Mouse (Mus musculus): Measurements from ENCODE around the gene Erlin1. TPM values are rescaled to one million over a fixed set of nuclear protein-coding genes. Genes with fewer than 3 reads are reported as not detected.

The Erlin1 gene
- total RNA-seq, 2 experiments from 2014 or later, result 9.1 to 11.2 TPM

DNA sequence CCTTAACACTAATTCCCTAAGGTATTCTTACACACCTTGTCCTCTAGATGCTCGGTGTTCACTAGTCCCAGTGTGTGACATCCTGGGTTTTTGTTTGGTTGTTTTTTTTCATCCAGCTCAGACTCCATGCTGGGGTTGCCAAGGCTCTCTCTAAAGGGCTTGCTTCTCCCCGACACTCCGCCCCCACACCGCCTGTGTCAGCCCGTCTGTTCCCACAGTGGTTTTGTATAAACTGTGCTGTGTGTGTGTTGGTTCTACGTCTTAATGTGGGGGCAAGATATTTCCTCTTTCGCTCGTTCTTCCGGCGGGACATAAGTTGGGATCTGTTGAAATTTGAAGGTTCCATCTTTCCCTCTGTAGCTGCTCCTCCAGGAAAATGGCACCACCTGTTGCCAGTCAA is 71.5 kb downstream of the Erlin1 start:
- no peak for DNase-seq

DNA sequence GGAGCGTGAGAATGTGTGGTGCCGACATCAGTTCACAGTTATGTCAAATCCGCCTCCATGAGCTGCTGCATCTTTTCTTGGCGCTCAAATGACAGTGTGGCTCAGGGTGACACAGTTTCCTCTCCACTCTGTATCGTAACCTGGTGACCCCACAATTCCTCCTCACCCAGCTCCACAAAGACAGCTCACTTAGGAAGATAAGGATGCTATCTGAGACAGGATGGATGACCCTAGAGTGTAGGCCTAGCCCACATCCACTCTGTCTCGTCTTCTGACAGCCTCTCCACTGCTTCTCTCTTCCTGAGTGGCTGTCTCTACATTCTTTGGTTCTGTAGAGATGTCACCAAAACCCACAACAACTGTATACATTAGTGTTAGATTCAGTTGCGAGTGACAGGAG is 74.2 kb downstream of the Erlin1 start:
- no peak for DNase-seq

DNA sequence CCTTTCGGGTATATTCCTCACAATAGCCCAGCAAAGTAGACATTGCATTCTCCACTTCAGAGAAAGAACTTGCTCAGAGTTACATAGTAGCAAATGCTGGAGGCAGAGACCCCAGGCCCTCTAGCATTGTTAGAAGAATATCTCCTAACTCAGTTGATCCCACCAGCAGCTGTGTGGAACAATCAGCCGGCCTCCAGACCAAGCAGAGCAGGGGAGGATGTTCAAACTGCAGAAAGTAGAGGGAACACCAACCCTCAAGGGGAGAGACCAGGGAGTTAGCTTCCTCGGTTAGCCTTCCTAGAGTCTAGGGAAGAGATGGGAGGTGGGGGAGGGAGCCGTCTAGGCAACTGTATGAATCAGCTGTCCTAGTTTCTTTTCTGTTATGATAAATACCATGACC is 77.1 kb downstream of the Erlin1 start:
- DNase-seq, result no peak

DNA sequence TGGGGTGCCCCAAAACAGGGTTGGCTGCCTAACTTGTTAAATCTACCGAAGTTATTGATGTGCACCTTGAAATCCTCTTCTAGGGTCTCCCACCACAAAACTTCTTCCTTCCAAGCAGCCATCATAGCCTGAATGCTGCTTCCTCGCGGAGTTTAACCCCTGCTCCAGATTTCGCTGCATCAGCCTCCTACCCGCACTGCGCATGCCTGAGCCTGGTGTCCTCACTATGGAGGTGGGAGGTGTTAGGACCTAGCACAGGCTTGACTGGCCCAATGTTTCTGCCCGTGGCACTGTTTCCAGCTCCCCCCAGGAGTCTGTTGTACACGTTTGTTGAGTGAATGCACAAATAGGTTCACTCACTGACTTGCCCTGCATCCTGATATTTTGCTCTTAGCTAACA is 79.2 kb downstream of the Erlin1 start:
- no peak for DNase-seq

DNA sequence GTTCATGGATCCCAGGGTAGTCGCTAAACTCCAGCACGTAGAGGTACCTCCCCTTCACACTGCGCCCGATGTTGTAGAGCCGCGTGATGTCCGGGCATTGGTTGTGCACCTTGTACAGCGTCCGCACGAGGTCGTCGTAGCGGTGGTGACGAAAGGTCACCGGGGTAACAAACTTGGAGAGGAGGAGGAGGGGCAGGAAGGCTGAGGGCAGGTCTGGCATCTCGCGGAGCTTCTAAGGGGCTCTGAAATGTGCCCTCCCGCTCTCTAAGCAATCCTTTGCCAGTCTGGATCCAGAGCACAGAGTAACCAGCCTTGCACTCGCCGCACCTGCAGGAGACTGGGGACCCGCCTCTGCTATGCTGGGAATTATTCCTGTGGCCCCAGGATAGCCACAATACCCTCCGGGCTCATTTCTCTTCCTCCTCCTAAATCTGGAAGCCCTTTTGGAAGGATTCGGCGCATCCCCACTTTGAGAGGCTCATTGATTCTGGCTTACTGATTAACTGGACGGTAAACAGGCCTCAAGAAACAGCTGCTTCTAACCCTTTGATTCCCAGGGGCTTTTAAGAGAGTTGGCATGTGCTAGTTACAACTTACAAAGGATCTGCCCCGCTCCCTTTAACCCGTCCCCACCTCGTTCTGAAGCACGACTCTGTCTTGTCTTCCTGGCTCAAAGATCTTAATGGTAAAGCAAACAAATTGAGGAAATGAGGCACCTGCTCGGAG is 83.4 kb downstream of the Erlin1 start, which contains the start of gene Cpn1:
Gene Cpn1, minus strand, starts transcription at position 488 of the 726 bp plus-strand sequence.
- no peak for DNase-seq

Other genes starting within 250 kb of the Erlin1 start
- gene Dnmbp, start 129.6 kb downstream of the Erlin1 start, total RNA-seq (2021), result 1 to 10 TPM; 9.0 to 10.0 TPM
- not detected for gene Cpn1, start 83.2 kb downstream of the Erlin1 start, total RNA-seq (2021)
- gene Cyp2c23, start 40.6 kb downstream of the Erlin1 start, total RNA-seq (2021), result under 1 TPM in 1 of 2 experiments, not detected in 1; 0.15 TPM
- gene Chuk, start 37.7 kb upstream of the Erlin1 start, total RNA-seq (2021), result 10 to 100 TPM; 25.8 to 28.0 TPM
- 1 to 10 TPM; 9.0 to 9.1 TPM for gene Cwf19l1, start 66.1 kb upstream of the Erlin1 start, total RNA-seq (2021)
- 10 to 100 TPM; 19.0 to 24.3 TPM for gene Bloc1s2, start 76.7 kb upstream of the Erlin1 start, total RNA-seq (2021)
- gene Pkd2l1, start 122.7 kb upstream of the Erlin1 start, total RNA-seq (2021), result not detected
- gene Scd3, start 133.5 kb upstream of the Erlin1 start, total RNA-seq (2021), result not detected
- 1 to 10 TPM; 9.1 to 9.4 TPM for gene Scd2, start 223.9 kb upstream of the Erlin1 start, total RNA-seq (2021)